8 mouse cellular contexts compared by ENCODE assay signal in genomic region chr13:47335996-47336684, GRCm38 (mm10).
DNase-seq lines count a peak whose midpoint lies in the region.

No protein-coding gene starts in this region.

- DNase-seq in kidney, postnatal 4 days = peak; percentile 12 to 35
- no peak for DNase-seq in kidney, postnatal 25 days
- peak; percentile 52 for DNase-seq in adrenal gland, adult 2 months
- peak; percentile 18 for DNase-seq in gastrocnemius, adult 18-20 months (ENCODE audit: low spot score)
- DNase-seq in layer of hippocampus, postnatal 14 days (ENCODE audit: low spot score in 2 of 2) = peak; percentile 35 to 44
- peak; percentile 52 to 59 for DNase-seq in right cerebral cortex, postnatal 36 days (ENCODE audit: low spot score in 2 of 2)
- no peak for DNase-seq in spleen, postnatal 14 days (ENCODE audit: low spot score in 2 of 2)
- DNase-seq in c-Kit-positive CD71-positive TER-119-positive erythroid progenitor cells, embryonic 14.5 days (ENCODE audit: low spot score) = no peak

Comparison
In these comparisons a context has a peak if more than half of its experiments do, and no peak if none do; other contexts are left out.
1. DNase-seq: peak in kidney, postnatal 4 days (2 of 2), adrenal gland, adult 2 months (single experiment), gastrocnemius, adult 18-20 months (single experiment), layer of hippocampus, postnatal 14 days (2 of 2) and right cerebral cortex, postnatal 36 days (2 of 2); none in kidney, postnatal 25 days (0 of 2), spleen, postnatal 14 days (0 of 2) and c-Kit-positive CD71-positive TER-119-positive erythroid progenitor cells, embryonic 14.5 days (single experiment).